In genomic region chr7:45068000-45068318, GRCm38 (mm10) we compare ENCODE assay signal across 8 mouse cellular contexts. TPM values are rescaled to one million over a fixed set of nuclear protein-coding genes. Genes with fewer than 3 reads are reported as not detected.
DNase-seq lines count a peak whose midpoint lies in the region; ATAC-seq and TF ChIP-seq lines count a peak whose summit lies in the region.

No protein-coding gene starts in this region.

- H3K36me3 ChIP-seq in kidney, postnatal 0 days (ENCODE audit: insufficient read depth, low read length) = no peaks in the 10 kb centered on the region

- H3K9ac ChIP-seq in kidney, postnatal 0 days (ENCODE audit: low read depth, low read length) = no peak overlapping the region

- no peaks in the 10 kb centered on the region for H3K27me3 ChIP-seq in kidney, postnatal 0 days (ENCODE audit: insufficient read depth, low read length)

- no peaks in the 10 kb centered on the region for H3K9me3 ChIP-seq in kidney, postnatal 0 days (replicated peaks; ENCODE audit: low read length)

- peak; percentile 54 to 57 for DNase-seq in layer of hippocampus, postnatal 10 days (ENCODE audit: low spot score in 2 of 2)
- no peak for DNase-seq in layer of hippocampus, adult 11-12 months (ENCODE audit: low spot score)
- DNase-seq in Muller cell, postnatal 12 days (ENCODE audit: inconsistent ontology term) = peak; percentile 44
- peak; percentile 81 for DNase-seq in embryo, embryonic 10 days (ENCODE audit: low spot score)
- peak; percentile 80 for DNase-seq in kidney, postnatal 0 days (ENCODE audit: low spot score)
- DNase-seq in yolk sac, embryonic 10.5 days (ENCODE audit: low spot score) = peak; percentile 40
- DNase-seq in ovary, postnatal 36 days (ENCODE audit: low spot score) = no peak

- no peaks in the 10 kb centered on the region; the same call in 1 of the 2 replicates for H3K4me1 ChIP-seq in kidney, postnatal 0 days (replicated peaks; ENCODE audit: insufficient read depth, low read length)

- no peak overlapping the region for H3K27ac ChIP-seq in kidney, postnatal 0 days

- no peak overlapping the region for H3K4me2 ChIP-seq in kidney, postnatal 0 days (ENCODE audit: low read length)

- no peak for ATAC-seq in kidney, postnatal 0 days (replicated peaks; ENCODE audit: low FRiP score, low read depth)
- peak; percentile 88 for ATAC-seq in megakaryocyte progenitor cell, adult 5-6 weeks (replicated peaks; ENCODE audit: poor library complexity)

- TF ChIP-seq CTCF in kidney, postnatal 0 days (IDR thresholded peaks at IDR 0.05; ENCODE audit: low read depth) = peak; percentile 87

- 30% methylated on average over 5 of the region's 5 CpGs for WGBS in kidney, postnatal 0 days

- H3K4me3 ChIP-seq in kidney, postnatal 0 days (replicated peaks; ENCODE audit: low read depth, low read length) = no peak overlapping the region

RNA-seq across cellular contexts. Expression of gene Prrg2, which starts 5.5 kb away (rescaled TPM):
- total RNA-seq in layer of hippocampus, postnatal 10 days (2021) = 10 to 100 TPM in 1 of 2 experiments, 1 to 10 TPM in 1; 6.9 to 10.1 TPM
- polyA plus RNA-seq in kidney, postnatal 0 days (2015; fragmentation: Nextera tagmentation; extraction: Ambion mirVana) = 44.3 and 45.1 TPM in 2 replicates
- 2.6 and 4.7 TPM in 2 replicates for total RNA-seq in megakaryocyte progenitor cell, adult 5-6 weeks (2015)
- 3.0 and 4.2 TPM in 2 replicates for total RNA-seq in megakaryocyte progenitor cell, adult 5-6 weeks (2017)

RNA-seq across cellular contexts. Expression of gene Nosip, which starts 5.7 kb away (rescaled TPM):
- total RNA-seq in layer of hippocampus, postnatal 10 days (2021) = 10 to 100 TPM; 47.2 to 51.6 TPM
- 65.0 and 65.3 TPM in 2 replicates for polyA plus RNA-seq in kidney, postnatal 0 days (2015; fragmentation: Nextera tagmentation; extraction: Ambion mirVana)
- total RNA-seq in megakaryocyte progenitor cell, adult 5-6 weeks (2015) = 39.7 and 45.0 TPM in 2 replicates
- total RNA-seq in megakaryocyte progenitor cell, adult 5-6 weeks (2017) = 46.8 and 49.2 TPM in 2 replicates

RNA-seq across cellular contexts. Expression of gene Prr12, which starts 15.3 kb away (rescaled TPM):
- total RNA-seq in layer of hippocampus, postnatal 10 days (2021) = 10 to 100 TPM; 69.1 to 70.3 TPM
- polyA plus RNA-seq in kidney, postnatal 0 days (2015; fragmentation: Nextera tagmentation; extraction: Ambion mirVana) = 5.8 and 6.1 TPM in 2 replicates
- total RNA-seq in megakaryocyte progenitor cell, adult 5-6 weeks (2015) = 20.5 and 21.7 TPM in 2 replicates
- total RNA-seq in megakaryocyte progenitor cell, adult 5-6 weeks (2017) = 2.8 and 4.0 TPM in 2 replicates

RNA-seq across cellular contexts. Expression of gene Rcn3, which starts 24.1 kb away (rescaled TPM):
- total RNA-seq in layer of hippocampus, postnatal 10 days (2021) = 10 to 100 TPM; 11.4 to 11.9 TPM
- 215 and 228 TPM in 2 replicates for polyA plus RNA-seq in kidney, postnatal 0 days (2015; fragmentation: Nextera tagmentation; extraction: Ambion mirVana)
- total RNA-seq in megakaryocyte progenitor cell, adult 5-6 weeks (2015) = 4.6 and 7.8 TPM in 2 replicates
- total RNA-seq in megakaryocyte progenitor cell, adult 5-6 weeks (2017) = 5.4 TPM in 2 replicates

RNA-seq across cellular contexts. Expression of gene Fcgrt, which starts 35.7 kb away (rescaled TPM):
- total RNA-seq in layer of hippocampus, postnatal 10 days (2021) = 10 to 100 TPM; 17.9 to 23.1 TPM
- 134 and 145 TPM in 2 replicates for polyA plus RNA-seq in kidney, postnatal 0 days (2015; fragmentation: Nextera tagmentation; extraction: Ambion mirVana)
- total RNA-seq in megakaryocyte progenitor cell, adult 5-6 weeks (2015) = 0.54 and 0.62 TPM in 2 replicates
- 3.9 TPM in 2 replicates for total RNA-seq in megakaryocyte progenitor cell, adult 5-6 weeks (2017)

Comparison
In these comparisons a context has a peak if more than half of its experiments do, and no peak if none do; other contexts are left out.
1. DNase-seq: peak in layer of hippocampus, postnatal 10 days (2 of 2), Muller cell, postnatal 12 days (single experiment), embryo, embryonic 10 days (single experiment), kidney, postnatal 0 days (single experiment) and yolk sac, embryonic 10.5 days (single experiment); none in layer of hippocampus, adult 11-12 months (single experiment) and ovary, postnatal 36 days (single experiment).